8 mouse cellular contexts compared by ENCODE assay signal in genomic region chr8:84009876-84010275, GRCm38 (mm10). TPM values are rescaled to one million over a fixed set of nuclear protein-coding genes. Genes with fewer than 3 reads are reported as not detected.
A peak's percentile ranks its signal among the peaks of the same experiment; 100 is the strongest.
DNase-seq lines count a peak whose midpoint lies in the region; ATAC-seq and TF ChIP-seq lines count a peak whose summit lies in the region.

No protein-coding gene starts in this region.

- H3K4me1 ChIP-seq in embryonic fibroblast, embryonic 13.5 days (ENCODE audit: control insufficient read depth, insufficient read depth, low read length) = peaks cover 3% of the 10 kb centered on the region; the same call in 1 of the 2 replicates
- H3K4me1 ChIP-seq in heart, embryonic 12.5 days (replicated peaks) = peaks cover 22% of the 10 kb centered on the region
- no peaks in the 10 kb centered on the region; the same call in 1 of the 2 replicates for H3K4me1 ChIP-seq in lung, embryonic 14.5 days (ENCODE audit: insufficient read depth)

- H3K9ac ChIP-seq in heart, embryonic 12.5 days = no peak overlapping the region
- no peak overlapping the region for H3K9ac ChIP-seq in lung, embryonic 14.5 days

- H3K4me3 ChIP-seq in embryonic fibroblast, embryonic 13.5 days (ENCODE audit: insufficient read depth, low read length) = no peak overlapping the region
- no peak overlapping the region for H3K4me3 ChIP-seq in heart, embryonic 12.5 days
- H3K4me3 ChIP-seq in lung, embryonic 14.5 days (ENCODE audit: low read depth, low read length) = no peak overlapping the region

- peak; percentile 87 for TF ChIP-seq CTCF in embryonic fibroblast, embryonic 13.5 days (IDR thresholded peaks at IDR 0.05; ENCODE audit: borderline replicate concordance, insufficient read depth, low read length)
- peak; percentile 96 for TF ChIP-seq CTCF in lung, embryonic 14.5 days (IDR thresholded peaks at IDR 0.05; ENCODE audit: low read depth)

- H3K36me3 ChIP-seq in heart, embryonic 12.5 days = no peaks in the 10 kb centered on the region
- no peaks in the 10 kb centered on the region for H3K36me3 ChIP-seq in lung, embryonic 14.5 days (ENCODE audit: insufficient read depth)

- ATAC-seq in heart, embryonic 12.5 days (ENCODE audit: insufficient number of reproducible peaks, low FRiP score) = 0 out of 2 replicates have a peak, but pooled peaks have one; percentile 36
- peak; percentile 54 for ATAC-seq in lung, embryonic 14.5 days (ENCODE audit: insufficient read depth)

- peak; percentile 89 for DNase-seq in B cell, adult 2 months
- DNase-seq in adrenal gland, postnatal 4 days (ENCODE audit: low spot score in 2 of 2) = peak; percentile 74 to 81
- peak; percentile 92 to 95 for DNase-seq in kidney, postnatal 36 days
- peak; percentile 96 for DNase-seq in lung, embryonic 14.5 days
- peak; percentile 67 for DNase-seq in ovary, adult 18-20 months (ENCODE audit: low spot score)
- peak; percentile 77 for DNase-seq in thymus, postnatal 0 days (ENCODE audit: low spot score)

- no peak for TF ChIP-seq POLR2A in embryonic fibroblast, embryonic 13.5 days (IDR thresholded peaks at IDR 0.05; ENCODE audit: low read depth, low read length)

- H3K4me2 ChIP-seq in heart, embryonic 12.5 days = no peak overlapping the region
- no peak overlapping the region for H3K4me2 ChIP-seq in lung, embryonic 14.5 days

- H3K27me3 ChIP-seq in heart, embryonic 12.5 days (replicated peaks) = peaks cover 34% of the 10 kb centered on the region
- H3K27me3 ChIP-seq in lung, embryonic 14.5 days (ENCODE audit: insufficient read depth, low read length) = peaks cover 39% of the 10 kb centered on the region

- WGBS in heart, embryonic 12.5 days = 2% methylated on average over 11 of the region's 11 CpGs
- under 1% methylated on average over 11 of the region's 11 CpGs for WGBS in lung, embryonic 14.5 days

- no peaks in the 10 kb centered on the region for H3K9me3 ChIP-seq in heart, embryonic 12.5 days (replicated peaks)
- no peaks in the 10 kb centered on the region for H3K9me3 ChIP-seq in lung, embryonic 14.5 days (ENCODE audit: low read depth, low read length)

- H3K27ac ChIP-seq in embryonic fibroblast, embryonic 13.5 days (ENCODE audit: insufficient read depth, low read length) = no peak overlapping the region
- no peak overlapping the region for H3K27ac ChIP-seq in heart, embryonic 12.5 days (ENCODE audit: poor library complexity, severe bottlenecking)
- H3K27ac ChIP-seq in lung, embryonic 14.5 days (ENCODE audit: low read depth) = no peak overlapping the region

RNA-seq across cellular contexts. Expression of gene 2210011C24Rik, which starts 2.1 kb away (rescaled TPM):
- total RNA-seq in adrenal gland, postnatal 4 days (2021) = 1 to 10 TPM in 1 of 2 experiments, under 1 TPM in 1; 0.31 to 1.5 TPM
- polyA plus RNA-seq in embryonic fibroblast, embryonic 13.5 days (2011; ENCODE audit: insufficient read length, low read depth, missing spikeins) = not detected in 2 replicates
- polyA plus RNA-seq in heart, embryonic 12.5 days (2016; fragmentation: Nextera tagmentation; extraction: Ambion mirVana) = 0.30 TPM in 1 of 2 replicates, not detected in the other
- polyA plus RNA-seq in lung, embryonic 14.5 days (2014; fragmentation: Nextera tagmentation; extraction: Ambion mirVana) = 0.83 and 1.2 TPM in 2 replicates
- 0.23 and 0.60 TPM in 2 replicates for polyA plus RNA-seq in thymus, postnatal 0 days (2015; fragmentation: Nextera tagmentation; extraction: Ambion mirVana)

RNA-seq across cellular contexts. Expression of gene 1700067K01Rik, which starts 8.6 kb away (rescaled TPM):
- under 1 TPM; 0.62 to 0.76 TPM for total RNA-seq in adrenal gland, postnatal 4 days (2021)
- not detected in 2 replicates for polyA plus RNA-seq in embryonic fibroblast, embryonic 13.5 days (2011; ENCODE audit: insufficient read length, low read depth, missing spikeins)
- 0.22 and 0.54 TPM in 2 replicates for polyA plus RNA-seq in heart, embryonic 12.5 days (2016; fragmentation: Nextera tagmentation; extraction: Ambion mirVana)
- polyA plus RNA-seq in lung, embryonic 14.5 days (2014; fragmentation: Nextera tagmentation; extraction: Ambion mirVana) = 1.4 and 1.5 TPM in 2 replicates
- 0.86 and 1.1 TPM in 2 replicates for polyA plus RNA-seq in thymus, postnatal 0 days (2015; fragmentation: Nextera tagmentation; extraction: Ambion mirVana)

RNA-seq across cellular contexts. Expression of gene Palm3, which starts 11.4 kb away (rescaled TPM):
- total RNA-seq in adrenal gland, postnatal 4 days (2021) = 1 to 10 TPM; 1.1 to 6.0 TPM
- polyA plus RNA-seq in embryonic fibroblast, embryonic 13.5 days (2011; ENCODE audit: insufficient read length, low read depth, missing spikeins) = 0.73 and 0.91 TPM in 2 replicates
- polyA plus RNA-seq in heart, embryonic 12.5 days (2016; fragmentation: Nextera tagmentation; extraction: Ambion mirVana) = 1.7 and 2.1 TPM in 2 replicates
- polyA plus RNA-seq in lung, embryonic 14.5 days (2014; fragmentation: Nextera tagmentation; extraction: Ambion mirVana) = 2.5 and 2.9 TPM in 2 replicates
- 5.1 and 5.8 TPM in 2 replicates for polyA plus RNA-seq in thymus, postnatal 0 days (2015; fragmentation: Nextera tagmentation; extraction: Ambion mirVana)

RNA-seq across cellular contexts. Expression of gene Samd1, which starts 12.4 kb away (rescaled TPM):
- 10 to 100 TPM; 57.6 to 63.1 TPM for total RNA-seq in adrenal gland, postnatal 4 days (2021)
- polyA plus RNA-seq in embryonic fibroblast, embryonic 13.5 days (2011; ENCODE audit: insufficient read length, low read depth, missing spikeins) = 38.1 and 47.9 TPM in 2 replicates
- 4.5 and 5.8 TPM in 2 replicates for polyA plus RNA-seq in heart, embryonic 12.5 days (2016; fragmentation: Nextera tagmentation; extraction: Ambion mirVana)
- polyA plus RNA-seq in lung, embryonic 14.5 days (2014; fragmentation: Nextera tagmentation; extraction: Ambion mirVana) = 16.0 and 17.3 TPM in 2 replicates
- 10.7 and 11.5 TPM in 2 replicates for polyA plus RNA-seq in thymus, postnatal 0 days (2015; fragmentation: Nextera tagmentation; extraction: Ambion mirVana)

RNA-seq across cellular contexts. Expression of gene Il27ra, which starts 32.5 kb away (rescaled TPM):
- 1 to 10 TPM; 2.6 to 3.8 TPM for total RNA-seq in adrenal gland, postnatal 4 days (2021)
- 1.1 and 1.5 TPM in 2 replicates for polyA plus RNA-seq in embryonic fibroblast, embryonic 13.5 days (2011; ENCODE audit: insufficient read length, low read depth, missing spikeins)
- polyA plus RNA-seq in heart, embryonic 12.5 days (2016; fragmentation: Nextera tagmentation; extraction: Ambion mirVana) = 4.4 and 5.3 TPM in 2 replicates
- polyA plus RNA-seq in lung, embryonic 14.5 days (2014; fragmentation: Nextera tagmentation; extraction: Ambion mirVana) = 1.1 TPM in 2 replicates
- 20.3 and 20.5 TPM in 2 replicates for polyA plus RNA-seq in thymus, postnatal 0 days (2015; fragmentation: Nextera tagmentation; extraction: Ambion mirVana)
